Mouse (Mus musculus) CH12.LX (cell line): ENCODE data around the gene Lifr. TPM values are rescaled to one million over a fixed set of nuclear protein-coding genes. Genes with fewer than 3 reads are reported as not detected.

Experiments
- DNase-seq: peaks from one replicate; pipeline ENCODE4 v3.0.0-alpha.2; 2013; ENCODE audit errors: extremely low read depth
- H3K27ac ChIP-seq: 2 replicates; pipeline ENCODE4 v1.5.1; 2012; ENCODE audit warnings: low read depth, mild to moderate bottlenecking, control low read depth, moderate library complexity; ENCODE audit not compliant: insufficient read depth
- H3K27me3 ChIP-seq: replicated peaks from 2 replicates; pipeline ENCODE3; 2012; ENCODE audit warnings: inconsistent platforms
- H3K36me3 ChIP-seq, 2 experiments: replicated peaks in 1 of 2; 2 replicates each; pipeline versions ENCODE3 to v1.6.1; 2012; ENCODE audit warnings: inconsistent platforms in 1 of 2, low read length in 1 of 2, mild to moderate bottlenecking in 1 of 2, mixed read lengths in 1 of 2, moderate library complexity in 1 of 2; ENCODE audit not compliant: control insufficient read depth in 1 of 2, insufficient read depth in 1 of 2
- H3K4me1 ChIP-seq, 2 experiments: 2 replicates each; pipeline ENCODE4 v1.6.1; 2012; ENCODE audit warnings: inconsistent platforms in 1 of 2, moderate library complexity in 1 of 2; ENCODE audit not compliant: insufficient read depth in 2 of 2, control insufficient read depth in 1 of 2
- H3K4me2 ChIP-seq: 2 replicates; pipeline ENCODE4 v1.6.1; 2012; ENCODE audit warnings: low read depth, mild to moderate bottlenecking, control low read depth; ENCODE audit not compliant: poor library complexity, insufficient read depth, severe bottlenecking
- H3K4me3 ChIP-seq, 3 experiments: fragments of 150-350 bp in 1 of 3; sonication (generic) in 1 of 3; replicated peaks in 1 of 3; 2 replicates each; pipeline versions ENCODE3 to v1.5.1; 2011 to 2012; ENCODE audit warnings: low read depth in 2 of 3, low read length in 2 of 3, mild to moderate bottlenecking in 2 of 3, moderate library complexity in 2 of 3, control low read depth in 1 of 3, improper control_type of control experiment in 1 of 3, inconsistent platforms in 1 of 3, mixed read lengths in 1 of 3; ENCODE audit not compliant: poor library complexity in 1 of 3
- H3K79me2 ChIP-seq: replicated peaks from 2 replicates; pipeline ENCODE4 v1.6.1; 2012; ENCODE audit warnings: mild to moderate bottlenecking, moderate library complexity; ENCODE audit not compliant: control insufficient read depth, poor library complexity, insufficient read depth, severe bottlenecking; ENCODE audit errors: extremely low read depth
- H3K9ac ChIP-seq: 2 replicates; pipeline ENCODE4 v1.6.1; 2012; ENCODE audit warnings: low read depth, mild to moderate bottlenecking, control low read depth, moderate library complexity; ENCODE audit not compliant: insufficient read depth
- H3K9me3 ChIP-seq: replicated peaks from 2 replicates; pipeline ENCODE3; 2012; ENCODE audit warnings: low read length, inconsistent platforms, mixed read lengths
- BHLHE40 ChIP-seq: IDR thresholded peaks from 2 replicates; pipeline ENCODE4 v1.6.1; 2011; ENCODE audit warnings: mild to moderate bottlenecking, low read depth, low read length, improper control_type of control experiment
- CHD2 ChIP-seq: IDR thresholded peaks from 2 replicates; pipeline ENCODE4 v1.6.1; 2011; ENCODE audit warnings: low read length, improper control_type of control experiment
- CTCF ChIP-seq, 2 experiments: IDR thresholded peaks in 1 of 2; conservative IDR thresholded peaks in 1 of 2; 2 replicates each; pipeline ENCODE4 v1.5.1; 2011 to 2012; ENCODE audit warnings: low read depth in 2 of 2, low read length in 2 of 2, improper control_type of control experiment in 1 of 2, inconsistent platforms in 1 of 2, mild to moderate bottlenecking in 1 of 2, moderate library complexity in 1 of 2
- E2F4 ChIP-seq: IDR thresholded peaks from 2 replicates; pipeline ENCODE4 v1.6.1; 2011; ENCODE audit warnings: low read depth, low read length, improper control_type of control experiment; ENCODE audit not compliant: insufficient replicate concordance
- HCFC1 ChIP-seq: IDR thresholded peaks from 2 replicates; pipeline ENCODE4 v1.6.1; 2012; ENCODE audit warnings: low read depth, mild to moderate bottlenecking, inconsistent platforms, low read length, improper control_type of control experiment
- IRF4 ChIP-seq: IDR thresholded peaks from 2 replicates; pipeline ENCODE4 v1.6.1; 2014; ENCODE audit warnings: low read depth, mild to moderate bottlenecking, inconsistent platforms, low read length, improper control_type of control experiment
- JUND ChIP-seq: conservative IDR thresholded peaks from 2 replicates; pipeline ENCODE4 v1.6.1; 2011; ENCODE audit warnings: low read depth, low read length, improper control_type of control experiment
- KAT2A ChIP-seq: IDR thresholded peaks from 2 replicates; pipeline ENCODE4 v1.6.1; 2012; ENCODE audit warnings: low read length, improper control_type of control experiment, inconsistent platforms; ENCODE audit not compliant: insufficient replicate concordance
- MAFK ChIP-seq: IDR thresholded peaks from 2 replicates; pipeline ENCODE4 v1.6.1; 2011; ENCODE audit warnings: low read length, improper control_type of control experiment; ENCODE audit not compliant: insufficient replicate concordance
- MAZ ChIP-seq: IDR thresholded peaks from 2 replicates; pipeline ENCODE4 v1.6.1; 2012; ENCODE audit warnings: low read depth, mild to moderate bottlenecking, inconsistent platforms, low read length, improper control_type of control experiment, moderate library complexity
- MXI1 ChIP-seq: IDR thresholded peaks from 2 replicates; pipeline ENCODE4 v1.6.1; 2011; ENCODE audit warnings: mild to moderate bottlenecking, low read depth, low read length, improper control_type of control experiment
- MYC ChIP-seq: IDR thresholded peaks from 2 replicates; pipeline ENCODE4 v1.6.1; 2011; ENCODE audit warnings: low read depth, mild to moderate bottlenecking, improper control_type of control experiment, low read length
- NELFE ChIP-seq: IDR thresholded peaks from 2 replicates; pipeline ENCODE4 v1.6.1; 2011; ENCODE audit warnings: low read depth, low read length, improper control_type of control experiment
- PAX5 ChIP-seq: IDR thresholded peaks from 2 replicates; pipeline ENCODE4 v1.6.1; 2012; ENCODE audit warnings: low read length, inconsistent platforms, mixed read lengths
- SIN3A ChIP-seq: IDR thresholded peaks from 2 replicates; pipeline ENCODE4 v1.6.1; 2012; ENCODE audit warnings: low read length, improper control_type of control experiment, inconsistent platforms
- TBP ChIP-seq: conservative IDR thresholded peaks from 2 replicates; pipeline ENCODE4 v1.6.1; 2011; ENCODE audit warnings: low read depth, low read length, improper control_type of control experiment
- USF1 ChIP-seq: IDR thresholded peaks from 2 replicates; pipeline ENCODE4 v1.6.1; 2014; ENCODE audit warnings: low read depth, mild to moderate bottlenecking, inconsistent platforms, low read length, improper control_type of control experiment
- USF2 ChIP-seq: conservative IDR thresholded peaks from 2 replicates; pipeline ENCODE4 v1.6.1; 2011; ENCODE audit warnings: low read depth, low read length, improper control_type of control experiment
- ZC3H11A ChIP-seq: IDR thresholded peaks from 2 replicates; pipeline ENCODE4 v1.6.1; 2012; ENCODE audit warnings: low read depth, mild to moderate bottlenecking, inconsistent platforms, low read length, improper control_type of control experiment
- ZMIZ1 ChIP-seq: IDR thresholded peaks from 2 replicates; pipeline ENCODE4 v1.6.1; 2012; ENCODE audit warnings: low read depth, mild to moderate bottlenecking, inconsistent platforms, low read length, improper control_type of control experiment
- dilution Hi-C: fragments of 300-500 bp; cut with MboI; formaldehyde crosslinking; loops from 2 replicates; pipeline ENCODE4 v1.14.3; 2020; ENCODE audit warnings: low sequenced_read_pairs; ENCODE audit not compliant: extremely low pct_unique_long_range_greater_than_20kb, extremely low pct_ligation_motif_present
- in situ Hi-C: fragments of 300-500 bp; cut with MboI; formaldehyde crosslinking; loops from 3 replicates; pipeline ENCODE4 v1.14.3; 2019; ENCODE audit warnings: low sequenced_read_pairs, low pct_ligation_motif_present, low pct_unique_long_range_greater_than_20kb, mixed read lengths
- polyA plus RNA-seq: library from polyadenylated mRNA; unstranded; fragments of >175 nt; gene quantifications from 2 replicates; pipeline ENCODE4 v1.2.1, GENCODE M21; 2012; ENCODE audit warnings: low read depth; ENCODE audit not compliant: insufficient read length
- total RNA-seq, 2 experiments: library from RNA; depleted of rRNA; stranded (reverse); fragments of 300-350 nt in 1 of 2; fragments of >200 nt in 1 of 2; gene quantifications; 2 replicates each; pipeline ENCODE4 v1.2.3; 2012 to 2014

Lifr gene
- total and polyA plus RNA-seq, 3 experiments, result 0.03 TPM; not detected in 2

DNA sequence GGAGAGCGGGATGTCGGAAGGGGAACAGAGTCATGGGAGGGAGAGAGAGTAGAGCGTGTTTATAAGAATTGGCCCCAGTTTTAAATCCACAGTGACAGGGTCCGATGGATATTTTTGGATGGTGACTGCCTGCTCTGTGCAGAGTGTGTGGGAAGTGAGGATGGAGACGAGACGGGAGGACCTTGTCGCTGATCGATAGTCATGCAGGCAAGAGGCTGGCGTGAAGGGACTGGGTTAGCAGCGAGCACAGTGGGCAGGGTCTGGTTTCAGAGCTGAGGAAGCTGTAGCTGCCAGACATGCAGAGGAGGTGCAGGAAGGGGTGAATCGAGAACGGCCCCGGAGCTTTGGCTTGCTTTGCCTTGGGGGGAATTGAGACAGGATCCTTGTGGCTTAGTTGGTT lies 50.8 kb downstream of the Lifr start:
- TF ChIP-seq CHD2 (no peak), NELFE (no peak), MAZ (no peak), TBP (no peak)
- DNase-seq, result no peak
- Histone ChIP-seq H3K9ac (no peak overlapping the region), H3K4me1 (no peaks in the 10 kb centered on the region), H3K9me3 (no peaks in the 10 kb centered on the region), H3K27ac (no peak overlapping the region), H3K79me2 (no peaks in the 10 kb centered on the region), H3K36me3 (no peaks in the 10 kb centered on the region), H3K4me2 (no peak overlapping the region), H3K27me3 (peaks cover 54% of the 10 kb centered on the region), H3K4me3 (no peak overlapping the region)
- dilution Hi-C loops, result no loop called here
- in situ Hi-C loops, result no loop called here

- no peak overlapping the region for H3K9ac ChIP-seq
- in situ Hi-C loops, result no loop called here
- H3K9me3 ChIP-seq, result no peaks in the 10 kb centered on the region
- H3K4me1 ChIP-seq, result no peaks in the 10 kb centered on the region
- no peak overlapping the region for H3K27ac ChIP-seq
- no peaks in the 10 kb centered on the region for H3K36me3 ChIP-seq
- no peak overlapping the region for H3K4me2 ChIP-seq
- DNase-seq, result no peak
- no peaks in the 10 kb centered on the region for H3K79me2 ChIP-seq
- H3K27me3 ChIP-seq, result peaks cover 55% of the 10 kb centered on the region
- no peak overlapping the region for H3K4me3 ChIP-seq
- dilution Hi-C loops, result no loop called here
- TF ChIP-seq ZC3H11A (no peak), JUND (no peak), TBP (no peak), HCFC1 (no peak), ZMIZ1 (no peak), USF1 (no peak), IRF4 (no peak), USF2 (no peak), KAT2A (no peak), MXI1 (no peak), E2F4 (no peak), BHLHE40 (no peak), CTCF (conservative IDR thresholded peaks at IDR 0.05 in 1 of 2, IDR thresholded peaks at IDR 0.05 in 1 of 2; ENCODE audit: low read depth in 2 of 2, low read length in 2 of 2) (no peak), PAX5 (no peak), SIN3A (no peak), MYC (no peak), MAFK (no peak)
Observed at GRCm38 (mm10) chr15:7143689-7144170, 53.3 kb downstream of the Lifr start.
